Mouse (Mus musculus) lung, adult 2 months (tissue): ENCODE measurements around the gene Wbp1l.

Source experiments
- CTCF ChIP-seq: fragments of 200-500 bp; IDR thresholded peaks from 2 replicates; pipeline ENCODE4 v1.5.1; 2011; ENCODE audit warnings: mild to moderate bottlenecking, low read length, control low read depth; ENCODE audit not compliant: insufficient read depth
- POLR2A ChIP-seq: fragments of 200-500 bp; IDR thresholded peaks from 2 replicates; pipeline ENCODE4 v1.6.1; 2011; ENCODE audit warnings: low read depth, mild to moderate bottlenecking, control low read depth, low read length, borderline replicate concordance; ENCODE audit errors: extremely low read depth

DNA sequence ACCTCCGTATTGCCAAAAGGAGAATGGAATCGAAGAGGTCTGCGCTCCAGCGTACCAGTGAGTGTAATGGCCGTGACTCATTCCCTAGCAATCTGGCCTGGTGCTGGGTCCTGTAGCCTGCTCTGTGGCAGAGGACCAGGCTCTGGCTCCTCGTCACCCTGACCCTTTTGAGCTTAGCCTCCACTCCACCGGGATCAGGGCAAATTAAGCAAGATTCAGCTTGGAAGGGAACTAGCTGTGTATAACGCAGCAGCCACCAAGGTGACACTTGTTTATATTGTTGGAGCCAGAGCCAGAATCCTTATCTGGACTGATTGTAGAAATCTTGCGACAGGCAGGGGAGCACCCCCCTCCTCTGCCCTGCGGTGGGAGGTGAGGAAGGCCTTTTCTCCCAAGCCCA, 29.5 kb downstream of the Wbp1l start:
- TF ChIP-seq CTCF (no peak), POLR2A (no peak)
